Mouse (Mus musculus) midbrain, embryonic 15.5 days (tissue): Measurements from ENCODE around the gene Vdac2. TPM values are rescaled to one million over a fixed set of nuclear protein-coding genes. Genes with fewer than 3 reads are reported as not detected.

Experiments used
- ATAC-seq: fragments of 200-750 bp; cut with Nextera tagmentation; replicated peaks from 2 replicates; pipeline ENCODE4 v1.8.0; 2017; ENCODE audit warnings: moderate TSS enrichment
- H3K27ac ChIP-seq: fragments of 300-500 bp; sonication (generic); 2 replicates; pipeline ENCODE4 v1.5.1; 2015; ENCODE audit warnings: mild to moderate bottlenecking, inconsistent platforms
- H3K27me3 ChIP-seq: fragments of 300-500 bp; sonication (generic); replicated peaks from 2 replicates; pipeline ENCODE4 v1.6.1; 2015; ENCODE audit warnings: inconsistent platforms
- H3K36me3 ChIP-seq: fragments of 300-500 bp; sonication (generic); replicated peaks from 2 replicates; pipeline ENCODE4 v1.6.1; 2015; ENCODE audit warnings: inconsistent platforms
- H3K4me1 ChIP-seq: fragments of 300-500 bp; sonication (generic); 2 replicates; pipeline ENCODE4 v1.6.1; 2015; ENCODE audit warnings: inconsistent platforms
- H3K4me2 ChIP-seq: fragments of 300-500 bp; sonication (generic); 2 replicates; pipeline ENCODE4 v1.6.1; 2015; ENCODE audit warnings: inconsistent platforms, mild to moderate bottlenecking, moderate library complexity
- H3K4me3 ChIP-seq: fragments of 300-500 bp; sonication (generic); 2 replicates; pipeline ENCODE4 v1.5.1; 2015; ENCODE audit warnings: mild to moderate bottlenecking, inconsistent platforms
- H3K9ac ChIP-seq: fragments of 300-500 bp; sonication (generic); 2 replicates; pipeline ENCODE4 v1.6.1; 2015; ENCODE audit warnings: mild to moderate bottlenecking, inconsistent platforms
- H3K9me3 ChIP-seq: fragments of 300-500 bp; sonication (generic); 2 replicates; pipeline ENCODE4 v1.6.1; 2016; ENCODE audit warnings: inconsistent platforms
- WGBS: fragments of 180-500 bp; shearing (Covaris S2); methylation state at CpG from one replicate; pipeline ENCODE4 v1.1.7; 2015; ENCODE audit warnings: mixed read lengths; 5-methylcytosine and 5-hydroxymethylcytosine counted together
- polyA plus RNA-seq: library from polyadenylated mRNA; unstranded; fragments of >200 nt; fragmentation: Nextera tagmentation; extraction: Ambion mirVana; gene quantifications from 2 replicates; pipeline ENCODE4 v1.2.1, GENCODE M21; 2015

The Vdac2 gene
- polyA plus RNA-seq, 1 experiment from 2014 or later: 272 TPM

DNA sequence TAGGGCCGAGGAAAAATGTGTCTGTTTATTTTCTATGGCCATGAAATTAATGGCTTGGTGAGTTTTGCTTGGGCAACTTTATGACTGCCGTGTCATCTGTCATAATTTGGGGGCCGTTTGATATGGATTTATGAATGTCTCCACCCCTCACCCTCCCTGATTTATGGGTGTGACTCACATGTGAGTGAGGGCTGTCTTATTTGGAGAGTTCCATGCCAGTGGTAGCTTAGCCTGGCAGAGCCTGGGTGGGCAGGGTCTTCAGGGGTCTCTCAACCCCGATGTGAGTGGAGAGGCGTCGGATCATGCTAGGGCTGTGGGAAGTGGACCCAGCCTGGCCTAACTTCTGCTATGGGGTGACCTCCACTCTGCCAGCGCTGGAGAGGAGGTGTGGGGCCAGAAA lies 41.8 kb downstream of the Vdac2 start:
- no peak overlapping the region for H3K4me3 ChIP-seq
- no peaks in the 10 kb centered on the region for H3K9me3 ChIP-seq
- H3K4me1 ChIP-seq: no peaks in the 10 kb centered on the region
- H3K27ac ChIP-seq: no peak overlapping the region
- H3K36me3 ChIP-seq: no peaks in the 10 kb centered on the region
- ATAC-seq: no peak
- 86% methylated on average over 7 of the region's 7 CpGs for WGBS
- no peak overlapping the region for H3K4me2 ChIP-seq
- H3K9ac ChIP-seq: no peak overlapping the region
- no peaks in the 10 kb centered on the region for H3K27me3 ChIP-seq

DNA sequence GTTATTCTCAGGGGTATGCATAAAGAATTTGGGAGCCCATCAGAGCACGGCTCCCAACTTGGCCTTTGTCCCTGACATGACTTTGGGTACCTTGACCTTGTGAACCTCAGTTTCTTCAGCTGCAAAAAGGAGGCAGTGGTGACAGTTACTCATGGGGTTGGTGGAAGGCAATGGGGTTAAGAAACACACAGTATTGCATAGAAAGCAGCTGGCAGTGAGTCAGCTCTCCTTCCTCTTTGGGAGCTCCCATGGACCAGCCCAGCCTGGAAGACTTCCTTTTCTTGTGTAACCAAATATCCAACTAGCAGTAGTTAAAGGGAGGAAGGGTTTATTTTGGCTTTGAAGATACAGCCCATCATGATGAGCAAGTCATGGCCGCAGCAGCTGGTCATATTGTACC lies 65.4 kb downstream of the Vdac2 start:
- 85% methylated on average over 2 of the region's 2 CpGs for WGBS
- H3K9me3 ChIP-seq: no peaks in the 10 kb centered on the region
- 0 out of 2 replicates have a peak, but pooled peaks cover 3% of the 10 kb centered on the region for H3K4me1 ChIP-seq
- no peak overlapping the region for H3K4me3 ChIP-seq
- H3K4me2 ChIP-seq: no peak overlapping the region
- H3K27ac ChIP-seq: no peak overlapping the region
- H3K9ac ChIP-seq: no peak overlapping the region
- H3K27me3 ChIP-seq: no peaks in the 10 kb centered on the region
- no peaks in the 10 kb centered on the region for H3K36me3 ChIP-seq
- no peak for ATAC-seq

GRCm38 (mm10) chr14:21891581-21892340 lies 66.7 kb downstream of the Vdac2 start:
- H3K4me3 ChIP-seq: no peak overlapping the region
- no peak overlapping the region for H3K9ac ChIP-seq
- no peaks in the 10 kb centered on the region for H3K9me3 ChIP-seq
- H3K4me1 ChIP-seq: 0 out of 2 replicates have a peak, but pooled peaks cover 3% of the 10 kb centered on the region
- WGBS: 30% methylated on average over 15 of the region's 15 CpGs
- no peaks in the 10 kb centered on the region for H3K27me3 ChIP-seq
- no peak for ATAC-seq
- H3K36me3 ChIP-seq: no peaks in the 10 kb centered on the region
- H3K4me2 ChIP-seq: no peak overlapping the region
- H3K27ac ChIP-seq: no peak overlapping the region

DNA sequence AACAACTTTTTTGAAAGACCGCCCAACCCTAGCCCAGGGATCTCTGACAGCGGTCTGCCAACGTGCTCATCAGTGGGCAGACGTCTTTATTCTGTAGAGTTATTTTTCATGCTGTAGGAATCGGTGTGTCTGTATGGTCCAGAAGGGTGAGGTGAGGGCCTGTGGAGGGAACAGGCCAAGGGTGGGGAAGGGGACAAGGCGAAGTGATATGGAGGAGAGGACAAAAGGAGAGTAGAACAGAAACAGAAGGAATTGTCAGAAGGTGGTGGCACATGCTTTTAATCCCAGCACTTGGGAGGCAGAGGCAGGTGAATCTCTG lies 67.3 kb downstream of the Vdac2 start:
- WGBS: 71% methylated on average over 6 of the region's 6 CpGs
- Histone ChIP-seq H3K4me3 (no peak overlapping the region), H3K27ac (no peak overlapping the region), H3K27me3 (no peaks in the 10 kb centered on the region), H3K9me3 (no peaks in the 10 kb centered on the region), H3K36me3 (no peaks in the 10 kb centered on the region), H3K4me1 (0 out of 2 replicates have a peak, but pooled peaks cover 3% of the 10 kb centered on the region), H3K4me2 (no peak overlapping the region), H3K9ac (no peak overlapping the region)
- no peak for ATAC-seq

Other genes with a start within 250 kb of the Vdac2 start
- 0.15 TPM in 1 of 2 replicates, not detected in the other for gene Dupd1, start 110.7 kb upstream of the Vdac2 start, polyA plus RNA-seq
- 22.2 and 22.5 TPM in 2 replicates for gene Samd8, start 74.7 kb upstream of the Vdac2 start, polyA plus RNA-seq
- gene Dusp13, start 74.1 kb upstream of the Vdac2 start, polyA plus RNA-seq: not detected in 2 replicates
- 52.3 and 54.4 TPM in 2 replicates for gene Comtd1, start 23.7 kb downstream of the Vdac2 start, polyA plus RNA-seq
- gene Zfp503, start 164.4 kb downstream of the Vdac2 start, polyA plus RNA-seq: 5.8 and 5.9 TPM in 2 replicates
- gene Lrmda, start 194.5 kb downstream of the Vdac2 start, polyA plus RNA-seq: 0.31 and 0.32 TPM in 2 replicates